Mouse (Mus musculus): ENCODE results near the gene Pecr.

The Pecr gene

GRCm38 (mm10) chr1:72283992-72284485 lies at the start of gene Pecr, which contains the start of gene Tmem169:
Gene Pecr (minus strand): TSS chr1:72284314.
Gene Tmem169 (plus strand): TSS chr1:72284369.
- peak; percentile 94 for DNase-seq

GRCm38 (mm10) chr1:72326162-72326821 lies 42.2 kb upstream of the Pecr start:
- no peak for DNase-seq

GRCm38 (mm10) chr1:72323248-72323647 lies 39.1 kb upstream of the Pecr start:
- DNase-seq: no peak

GRCm38 (mm10) chr1:72320759-72321158 lies 36.6 kb upstream of the Pecr start:
- DNase-seq: no peak

GRCm38 (mm10) chr1:72316901-72317300 lies 32.8 kb upstream of the Pecr start:
- DNase-seq: no peak

- DNase-seq: no peak
Observed at GRCm38 (mm10) chr1:72316409-72316808, 32.3 kb upstream of the Pecr start.

- DNase-seq: no peak
Observed at GRCm38 (mm10) chr1:72315447-72315846, 31.3 kb upstream of the Pecr start.

- DNase-seq: no peak
Observed at GRCm38 (mm10) chr1:72313399-72314039, 29.4 kb upstream of the Pecr start.

- DNase-seq: no peak
Observed at GRCm38 (mm10) chr1:72312701-72313398, 28.7 kb upstream of the Pecr start.

- no peak for DNase-seq
Observed at GRCm38 (mm10) chr1:72309744-72310424, 25.8 kb upstream of the Pecr start.

- DNase-seq: no peak
Observed at GRCm38 (mm10) chr1:72308919-72309318, 24.8 kb upstream of the Pecr start.

- peak; percentile 95 for DNase-seq
Observed at GRCm38 (mm10) chr1:72307317-72307798, 23.2 kb upstream of the Pecr start, which contains the start of gene Xrcc5. Gene Xrcc5 (plus strand): TSS chr1:72307421.

- DNase-seq: peak; percentile 55
Observed at GRCm38 (mm10) chr1:72306679-72307181, 22.6 kb upstream of the Pecr start.

- DNase-seq: no peak
Observed at GRCm38 (mm10) chr1:72306241-72306640, 22.1 kb upstream of the Pecr start.

GRCm38 (mm10) chr1:72301845-72302244 lies 17.7 kb upstream of the Pecr start:
- DNase-seq: no peak

- DNase-seq: no peak
Observed at GRCm38 (mm10) chr1:72295746-72296145, 11.6 kb upstream of the Pecr start.

GRCm38 (mm10) chr1:72293869-72294663 lies 10.0 kb upstream of the Pecr start:
- no peak for DNase-seq

GRCm38 (mm10) chr1:72291925-72292324 lies 7.8 kb upstream of the Pecr start:
- no peak for DNase-seq

GRCm38 (mm10) chr1:72291421-72291820 lies 7.3 kb upstream of the Pecr start:
- no peak for DNase-seq

- no peak for DNase-seq
Observed at GRCm38 (mm10) chr1:72290896-72291295, 6.8 kb upstream of the Pecr start.

- no peak for DNase-seq
Observed at GRCm38 (mm10) chr1:72288527-72289150, 4.5 kb upstream of the Pecr start.

Measured in cerebellum, adult 11-12 months (tissue).